Mouse (Mus musculus): ENCODE results near the gene Sirt3. TPM values are rescaled to one million over a fixed set of nuclear protein-coding genes. Genes with fewer than 3 reads are reported as not detected.

The Sirt3 gene
- 8.4 TPM for polyA plus RNA-seq (2017; shearing (Covaris generic))

GRCm38 (mm10) chr7:140881696-140882468 is at the start of gene Sirt3, which contains the start of gene Psmd13:
TSS of gene Sirt3 (minus strand) at chr7:140882309.
TSS of gene Psmd13 (plus strand) at chr7:140881968.

GRCm38 (mm10) chr7:140920418-140921029 is 38.4 kb upstream of the Sirt3 start, which contains the start of gene Nlrp6:
TSS of gene Nlrp6 (plus strand) at chr7:140920902.

GRCm38 (mm10) chr7:140900220-140900619 is 18.1 kb upstream of the Sirt3 start, which contains the start of gene Cox8b:
TSS of gene Cox8b (minus strand) at chr7:140900446.

GRCm38 (mm10) chr7:140857550-140858505 is 24.3 kb downstream of the Sirt3 start, which contains the start of gene Bet1l:
TSS of gene Bet1l (minus strand) at chr7:140857577.

GRCm38 (mm10) chr7:140856785-140857549 is 25.1 kb downstream of the Sirt3 start, which contains the start of gene Ric8a:
TSS of gene Ric8a (plus strand) at chr7:140856957.

GRCm38 (mm10) chr7:140855860-140856784 is 26.0 kb downstream of the Sirt3 start, which contains the start of gene Gm45785:
TSS of gene Gm45785 (minus strand) at chr7:140856331.

GRCm38 (mm10) chr7:140847755-140848580 is 34.1 kb downstream of the Sirt3 start, which contains the start of gene Odf3:
TSS of gene Odf3 (plus strand) at chr7:140847805.

GRCm38 (mm10) chr7:140844905-140845665 is 37.0 kb downstream of the Sirt3 start, which contains the start of gene Scgb1c1:
TSS of gene Scgb1c1 (plus strand) at chr7:140845547.

GRCm38 (mm10) chr7:140834968-140835757 is 46.9 kb downstream of the Sirt3 start, which contains the start of gene Urah:
TSS of gene Urah (plus strand) at chr7:140835018.

GRCm38 (mm10) chr7:140821653-140822329 is 60.3 kb downstream of the Sirt3 start, which contains the start of gene Zfp941:
TSS of gene Zfp941 (minus strand) at chr7:140822178.

Other genes starting within 250 kb of the Sirt3 start
- gene Olfr53, start 235.9 kb downstream of the Sirt3 start, polyA plus RNA-seq (2017; shearing (Covaris generic)) = not detected
- 0.05 TPM for gene Olfr539, start 222.4 kb downstream of the Sirt3 start, polyA plus RNA-seq (2017; shearing (Covaris generic))
- gene Olfr45, start 200.4 kb downstream of the Sirt3 start, polyA plus RNA-seq (2017; shearing (Covaris generic)) = 0.07 TPM
- not detected for gene Olfr541, start 185.0 kb downstream of the Sirt3 start, polyA plus RNA-seq (2017; shearing (Covaris generic))
- gene Cyp2e1, start 118.6 kb downstream of the Sirt3 start, polyA plus RNA-seq (2017; shearing (Covaris generic)) = not detected
- 0.84 TPM for gene Syce1, start 94.5 kb downstream of the Sirt3 start, polyA plus RNA-seq (2017; shearing (Covaris generic))
- gene Zfp941, start 60.1 kb downstream of the Sirt3 start, polyA plus RNA-seq (2017; shearing (Covaris generic)) = 0.20 TPM
- not detected for gene Urah, start 47.3 kb downstream of the Sirt3 start, polyA plus RNA-seq (2017; shearing (Covaris generic))
- gene Scgb1c1, start 36.8 kb downstream of the Sirt3 start, polyA plus RNA-seq (2017; shearing (Covaris generic)) = not detected
- gene Odf3, start 34.5 kb downstream of the Sirt3 start, polyA plus RNA-seq (2017; shearing (Covaris generic)) = 0.16 TPM
- gene Gm45785, start 26.0 kb downstream of the Sirt3 start, polyA plus RNA-seq (2017; shearing (Covaris generic)) = not detected
- gene Ric8a, start 25.4 kb downstream of the Sirt3 start, polyA plus RNA-seq (2017; shearing (Covaris generic)) = 134 TPM
- gene Bet1l, start 24.7 kb downstream of the Sirt3 start, polyA plus RNA-seq (2017; shearing (Covaris generic)) = 43.1 TPM
- gene Psmd13, start 341 bp downstream of the Sirt3 start, polyA plus RNA-seq (2017; shearing (Covaris generic)) = 199 TPM
- gene Cox8b, start 18.1 kb upstream of the Sirt3 start, polyA plus RNA-seq (2017; shearing (Covaris generic)) = not detected
- gene Nlrp6, start 38.6 kb upstream of the Sirt3 start, polyA plus RNA-seq (2017; shearing (Covaris generic)) = not detected
- 34.4 TPM for gene Pgghg, start 59.1 kb upstream of the Sirt3 start, polyA plus RNA-seq (2017; shearing (Covaris generic))
- 0.48 TPM for gene Ifitm5, start 68.0 kb upstream of the Sirt3 start, polyA plus RNA-seq (2017; shearing (Covaris generic))
- not detected for gene Gm45717, start 73.6 kb upstream of the Sirt3 start, polyA plus RNA-seq (2017; shearing (Covaris generic))
- gene Ifitm2, start 73.7 kb upstream of the Sirt3 start, polyA plus RNA-seq (2017; shearing (Covaris generic)) = 16.6 TPM
- gene Ifitm1, start 84.9 kb upstream of the Sirt3 start, polyA plus RNA-seq (2017; shearing (Covaris generic)) = not detected
- 8.0 TPM for gene Ifitm3, start 128.5 kb upstream of the Sirt3 start, polyA plus RNA-seq (2017; shearing (Covaris generic))
- gene Ifitm6, start 135.6 kb upstream of the Sirt3 start, polyA plus RNA-seq (2017; shearing (Covaris generic)) = 0.28 TPM
- not detected for gene Gm17387, start 146.8 kb upstream of the Sirt3 start, polyA plus RNA-seq (2017; shearing (Covaris generic))
- gene B4galnt4, start 178.8 kb upstream of the Sirt3 start, polyA plus RNA-seq (2017; shearing (Covaris generic)) = 10.0 TPM
- gene Pkp3, start 195.9 kb upstream of the Sirt3 start, polyA plus RNA-seq (2017; shearing (Covaris generic)) = 286 TPM
- 209 TPM for gene Sigirr, start 218.3 kb upstream of the Sirt3 start, polyA plus RNA-seq (2017; shearing (Covaris generic))
- gene Ano9, start 235.5 kb upstream of the Sirt3 start, polyA plus RNA-seq (2017; shearing (Covaris generic)) = not detected
- gene Ptdss2, start 240.1 kb upstream of the Sirt3 start, polyA plus RNA-seq (2017; shearing (Covaris generic)) = 22.4 TPM